Mouse (Mus musculus): ENCODE results near the gene 4930452B06Rik.
A peak's percentile ranks its signal among the peaks of the same experiment; 100 is the strongest.
"Not testable (repeated sequence)": the region's sequence is repeated elsewhere in the genome, so short reads cannot be mapped to it uniquely, and the experiment has no call there.

The 4930452B06Rik gene

GRCm38 (mm10) chr14:8665636-8666411, at the start of gene 4930452B06Rik:
TSS of gene 4930452B06Rik (minus strand) at chr14:8666240.
- DNase-seq = peak; percentile 63 to 69

GRCm38 (mm10) chr14:8712674-8713073, 46.6 kb upstream of the 4930452B06Rik start:
- DNase-seq = no peak

- no peak for DNase-seq
Observed at GRCm38 (mm10) chr14:8689451-8689850, 23.4 kb upstream of the 4930452B06Rik start.

- no peak for DNase-seq
Observed at GRCm38 (mm10) chr14:8688462-8688861, 22.4 kb upstream of the 4930452B06Rik start.

GRCm38 (mm10) chr14:8686185-8686584, 20.1 kb upstream of the 4930452B06Rik start:
- no peak for DNase-seq

- DNase-seq = no peak
Observed at GRCm38 (mm10) chr14:8679896-8680295, 13.9 kb upstream of the 4930452B06Rik start.

- DNase-seq = no peak
Observed at GRCm38 (mm10) chr14:8660359-8660758, 5.7 kb downstream of the 4930452B06Rik start.

GRCm38 (mm10) chr14:8641650-8642279, 24.3 kb downstream of the 4930452B06Rik start:
- DNase-seq = no peak

- no peak for DNase-seq
Observed at GRCm38 (mm10) chr14:8632211-8632610, 33.8 kb downstream of the 4930452B06Rik start.

- no peak for DNase-seq
Observed at GRCm38 (mm10) chr14:8628406-8628805, 37.6 kb downstream of the 4930452B06Rik start.

- DNase-seq = no peak
Observed at GRCm38 (mm10) chr14:8627481-8627880, 38.6 kb downstream of the 4930452B06Rik start.

GRCm38 (mm10) chr14:8621164-8621563, 44.9 kb downstream of the 4930452B06Rik start:
- DNase-seq = no peak

- DNase-seq = no peak
Observed at GRCm38 (mm10) chr14:8620580-8620979, 45.5 kb downstream of the 4930452B06Rik start.

GRCm38 (mm10) chr14:8615636-8616035, 50.4 kb downstream of the 4930452B06Rik start:
- no peak for DNase-seq

GRCm38 (mm10) chr14:8614430-8614829, 51.6 kb downstream of the 4930452B06Rik start:
- not testable (repeated sequence) for DNase-seq

GRCm38 (mm10) chr14:8612080-8612479, 54.0 kb downstream of the 4930452B06Rik start:
- no peak for DNase-seq

- no peak for DNase-seq
Observed at GRCm38 (mm10) chr14:8610108-8610507, 55.9 kb downstream of the 4930452B06Rik start.

GRCm38 (mm10) chr14:8608559-8609171, 57.4 kb downstream of the 4930452B06Rik start:
- DNase-seq = peak; percentile 32 to 40

GRCm38 (mm10) chr14:8604898-8605297, 61.1 kb downstream of the 4930452B06Rik start:
- no peak for DNase-seq

GRCm38 (mm10) chr14:8585031-8585430, 81.0 kb downstream of the 4930452B06Rik start:
- DNase-seq = no peak

GRCm38 (mm10) chr14:8551006-8551405, 115.0 kb downstream of the 4930452B06Rik start:
- not testable (repeated sequence) for DNase-seq

- DNase-seq = no peak
Observed at GRCm38 (mm10) chr14:8549108-8549507, 116.9 kb downstream of the 4930452B06Rik start.

GRCm38 (mm10) chr14:8536024-8536423, 130.0 kb downstream of the 4930452B06Rik start:
- DNase-seq = no peak

- DNase-seq = no peak
Observed at GRCm38 (mm10) chr14:8525232-8525631, 140.8 kb downstream of the 4930452B06Rik start.

All from cerebellum, postnatal 36 days (tissue).